Comparison of ENCODE assay signal across 8 mouse cellular contexts in genomic region chr2:32447264-32447936, GRCm38 (mm10). TPM values are rescaled to one million over a fixed set of nuclear protein-coding genes. Genes with fewer than 3 reads are reported as not detected.
DNase-seq lines count a peak whose midpoint lies in the region; ATAC-seq and TF ChIP-seq lines count a peak whose summit lies in the region.

No protein-coding gene starts in this region.

- H3K36me3 ChIP-seq in liver, embryonic 12.5 days: peaks cover 15% of the 10 kb centered on the region; the same call in 1 of the 2 replicates
- H3K36me3 ChIP-seq in spleen, adult 2 months (ENCODE audit: control insufficient read depth, insufficient read depth, low read length): no peaks in the 10 kb centered on the region; the same call in 1 of the 2 replicates

- H3K27me3 ChIP-seq in liver, embryonic 12.5 days (replicated peaks): no peaks in the 10 kb centered on the region
- H3K27me3 ChIP-seq in spleen, adult 2 months (ENCODE audit: control insufficient read depth, insufficient read depth, low read length): no peaks in the 10 kb centered on the region

- peak overlapping the region; percentile 89 for H3K27ac ChIP-seq in layer of hippocampus, adult 2 months
- peak overlapping the region; percentile 88 for H3K27ac ChIP-seq in brown adipose tissue, adult 24 weeks (replicated peaks; ENCODE audit: low read depth, low read length)
- H3K27ac ChIP-seq in liver, embryonic 12.5 days: peak overlapping the region; percentile 62; the same call in 1 of the 2 replicates
- H3K27ac ChIP-seq in spleen, adult 2 months (ENCODE audit: insufficient read depth, low read length): peak overlapping the region; percentile 98

- peak in 1 of 2 experiments; percentile 48 for DNase-seq in layer of hippocampus, adult 2 months (ENCODE audit: low spot score in 2 of 2)
- no peak for DNase-seq in layer of hippocampus, adult 8-10 months (ENCODE audit: low spot score in 2 of 2)
- DNase-seq in heart, postnatal 10 days: peak; percentile 66 to 67
- DNase-seq in spleen, adult 2 months (ENCODE audit: low read depth in 1 of 2, low spot score in 2 of 2): peak; percentile 67 to 73
- no peak for DNase-seq in ovary, postnatal 14 days (ENCODE audit: low spot score)

- H3K9ac ChIP-seq in liver, embryonic 12.5 days: 0 out of 2 replicates have a peak overlapping the region, but pooled peaks have one; percentile 8

- no peaks in the 10 kb centered on the region for H3K9me3 ChIP-seq in liver, embryonic 12.5 days (replicated peaks)

- peaks cover 20% of the 10 kb centered on the region for H3K4me1 ChIP-seq in brown adipose tissue, adult 24 weeks (ENCODE audit: control insufficient read depth, insufficient read depth, insufficient read length, low read length)
- H3K4me1 ChIP-seq in liver, embryonic 12.5 days: peaks cover 66% of the 10 kb centered on the region
- peaks cover 14% of the 10 kb centered on the region for H3K4me1 ChIP-seq in spleen, adult 2 months (ENCODE audit: control insufficient read depth, insufficient read depth, insufficient read length)

- ATAC-seq in liver, embryonic 12.5 days: no peak
- no peak for ATAC-seq in erythroblast, adult 5-6 weeks (replicated peaks; ENCODE audit: low FRiP score, poor library complexity, severe bottlenecking)

- TF ChIP-seq POLR2A in spleen, adult 2 months (IDR thresholded peaks at IDR 0.05; ENCODE audit: low read depth, low read length): no peak

- 50% methylated on average over 9 of the region's 9 CpGs for WGBS in liver, embryonic 12.5 days (ENCODE audit: insufficient replicate concordance)
- WGBS in spleen, adult 2 months: 4% methylated on average over 9 of the region's 9 CpGs

- peak overlapping the region; percentile 25; the same call in 1 of the 2 replicates for H3K4me3 ChIP-seq in layer of hippocampus, adult 2 months
- H3K4me3 ChIP-seq in brown adipose tissue, adult 24 weeks (ENCODE audit: insufficient read depth, low read depth, low read length): peak overlapping the region; percentile 29; the same call in 1 of the 2 replicates
- H3K4me3 ChIP-seq in liver, embryonic 12.5 days: no peak overlapping the region
- H3K4me3 ChIP-seq in spleen, adult 2 months (ENCODE audit: extremely low read depth, insufficient read depth, insufficient read length): peak overlapping the region; percentile 46; the same call in 1 of the 2 replicates

- intact Hi-C loops in heart, postnatal 10 days (cut with DNase I): no loop called here

- peak overlapping the region; percentile 6; the same call in 1 of the 2 replicates for H3K4me2 ChIP-seq in liver, embryonic 12.5 days

- no peak for TF ChIP-seq CTCF in layer of hippocampus, adult 2 months (conservative IDR thresholded peaks at IDR 0.05)
- TF ChIP-seq CTCF in spleen, adult 2 months (IDR thresholded peaks at IDR 0.05; ENCODE audit: extremely low read depth, insufficient read depth, insufficient read length, insufficient replicate concordance): no peak

RNA-seq across cellular contexts. Expression of gene Naif1, which starts 2.9 kb away (rescaled TPM):
- 1 to 10 TPM; 4.3 to 4.5 TPM for total RNA-seq in layer of hippocampus, adult 2 months (2021)
- 1 to 10 TPM; 3.2 to 4.7 (median 4.2) TPM for total RNA-seq in layer of hippocampus, adult 8-10 months (2022)
- polyA plus RNA-seq in brown adipose tissue, adult 24 weeks (2012; ENCODE audit: insufficient read depth, insufficient read length, missing spikeins): 1.8 and 2.1 TPM in 2 replicates
- 1 to 10 TPM; 3.2 to 4.4 TPM for total RNA-seq in heart, postnatal 10 days (2021)
- 2.9 and 3.2 TPM in 2 replicates for polyA plus RNA-seq in liver, embryonic 12.5 days (2016; fragmentation: Nextera tagmentation; extraction: Ambion mirVana)
- 4.3 and 6.2 TPM in 2 replicates for polyA plus RNA-seq in spleen, adult 2 months (2012; rRNA removed)
- total RNA-seq in erythroblast, adult 5-6 weeks (2015; ENCODE audit: low replicate concordance): 0.77 and 0.84 TPM in 2 replicates
- total RNA-seq in erythroblast, adult 5-6 weeks (2017; ENCODE audit: low replicate concordance): 0.98 and 2.1 TPM in 2 replicates

RNA-seq across cellular contexts. Expression of gene Slc25a25, which starts 3.8 kb away (rescaled TPM):
- 10 to 100 TPM; 54.5 to 57.6 TPM for total RNA-seq in layer of hippocampus, adult 2 months (2021)
- total RNA-seq in layer of hippocampus, adult 8-10 months (2022): 10 to 100 TPM; 55.0 to 60.7 (median 55.9) TPM
- 9.2 and 11.0 TPM in 2 replicates for polyA plus RNA-seq in brown adipose tissue, adult 24 weeks (2012; ENCODE audit: insufficient read depth, insufficient read length, missing spikeins)
- total RNA-seq in heart, postnatal 10 days (2021): 10 to 100 TPM; 10.1 to 13.5 TPM
- polyA plus RNA-seq in liver, embryonic 12.5 days (2016; fragmentation: Nextera tagmentation; extraction: Ambion mirVana): 11.4 and 11.9 TPM in 2 replicates
- 11.4 and 15.0 TPM in 2 replicates for polyA plus RNA-seq in spleen, adult 2 months (2012; rRNA removed)
- total RNA-seq in erythroblast, adult 5-6 weeks (2015; ENCODE audit: low replicate concordance): 2.1 and 6.3 TPM in 2 replicates
- 4.2 and 16.2 TPM in 2 replicates for total RNA-seq in erythroblast, adult 5-6 weeks (2017; ENCODE audit: low replicate concordance)

RNA-seq across cellular contexts. Expression of gene Ptges2, which starts 51.7 kb away (rescaled TPM):
- total RNA-seq in layer of hippocampus, adult 2 months (2021): 10 to 100 TPM; 33.8 to 35.5 TPM
- 10 to 100 TPM; 36.5 to 40.0 (median 38.2) TPM for total RNA-seq in layer of hippocampus, adult 8-10 months (2022)
- polyA plus RNA-seq in brown adipose tissue, adult 24 weeks (2012; ENCODE audit: insufficient read depth, insufficient read length, missing spikeins): 87.7 and 101 TPM in 2 replicates
- total RNA-seq in heart, postnatal 10 days (2021): 10 to 100 TPM; 63.4 to 70.0 TPM
- 19.3 and 21.1 TPM in 2 replicates for polyA plus RNA-seq in liver, embryonic 12.5 days (2016; fragmentation: Nextera tagmentation; extraction: Ambion mirVana)
- polyA plus RNA-seq in spleen, adult 2 months (2012; rRNA removed): 10.0 and 12.2 TPM in 2 replicates
- total RNA-seq in erythroblast, adult 5-6 weeks (2015; ENCODE audit: low replicate concordance): 1.5 and 1.7 TPM in 2 replicates
- total RNA-seq in erythroblast, adult 5-6 weeks (2017; ENCODE audit: low replicate concordance): 2.8 and 6.6 TPM in 2 replicates

RNA-seq across cellular contexts. Expression of gene Lcn2, which starts 59.3 kb away (rescaled TPM):
- total RNA-seq in layer of hippocampus, adult 2 months (2021): under 1 TPM in 1 of 2 experiments, not detected in 1; 0.69 TPM
- total RNA-seq in layer of hippocampus, adult 8-10 months (2022): 1 to 10 TPM in 2 of 4 experiments, under 1 TPM in 1, not detected in 1; 0.35 to 2.8 (median 2.0) TPM
- polyA plus RNA-seq in brown adipose tissue, adult 24 weeks (2012; ENCODE audit: insufficient read depth, insufficient read length, missing spikeins): 2.7 TPM in 1 of 2 replicates, not detected in the other
- 1 to 10 TPM; 4.2 to 7.1 TPM for total RNA-seq in heart, postnatal 10 days (2021)
- polyA plus RNA-seq in liver, embryonic 12.5 days (2016; fragmentation: Nextera tagmentation; extraction: Ambion mirVana): 15.2 and 17.7 TPM in 2 replicates
- 52.9 and 70.2 TPM in 2 replicates for polyA plus RNA-seq in spleen, adult 2 months (2012; rRNA removed)
- total RNA-seq in erythroblast, adult 5-6 weeks (2015; ENCODE audit: low replicate concordance): 2,071 and 2,279 TPM in 2 replicates
- total RNA-seq in erythroblast, adult 5-6 weeks (2017; ENCODE audit: low replicate concordance): 352 and 444 TPM in 2 replicates

Comparison
In these comparisons a context has a peak if more than half of its experiments do, and no peak if none do; other contexts are left out.
1. DNase-seq: peak in heart, postnatal 10 days (2 of 2) and spleen, adult 2 months (2 of 2); none in layer of hippocampus, adult 8-10 months (0 of 2) and ovary, postnatal 14 days (single experiment).
2. RNA of gene Ptges2, which starts 51.7 kb away (total RNA-seq): 63.4 to 70.0 TPM in heart, postnatal 10 days, 36.5 to 40.0 TPM in layer of hippocampus, adult 8-10 months and 33.8 to 35.5 TPM in layer of hippocampus, adult 2 months; 1.5 to 6.6 TPM in erythroblast, adult 5-6 weeks; every median in the first group is over 4 times any median in the second.
3. Peak in every context shown above with its lines, with median percentiles within 50 percentile points of each other: H3K27ac ChIP-seq.